Mouse (Mus musculus): ENCODE measurements at regions not wholly inside any gene's neighbourhood (a gene's known extent, or its start where the extent isn't known, plus 50 kb on each side); places are given as distances from the start of the nearest gene placed in this dataset.

DNA sequence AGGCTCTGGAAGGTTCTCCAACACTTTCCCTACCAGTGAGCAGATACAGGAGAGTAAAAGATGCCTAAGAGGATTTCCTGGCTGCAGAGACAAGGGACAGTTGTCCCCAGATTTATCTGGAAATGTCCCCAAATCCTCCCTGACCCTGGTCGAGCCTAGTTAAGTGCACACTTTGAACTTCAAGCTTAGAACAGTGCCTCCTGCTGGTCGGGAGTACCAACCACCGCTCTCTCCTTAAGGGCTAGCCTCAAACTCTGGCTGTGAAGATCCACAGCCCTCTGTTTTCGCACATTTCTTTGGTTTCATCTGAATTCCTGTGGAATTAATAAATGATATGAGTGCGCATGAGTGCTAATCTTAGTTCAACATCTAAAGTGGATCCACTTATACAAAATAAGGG, 146.1 kb upstream of the Sfswap start:
- ATAC-seq, result no peak

GRCm38 (mm10) chr5:129361527-129361926, 139.5 kb upstream of the Sfswap start:
- no peak for ATAC-seq

DNA sequence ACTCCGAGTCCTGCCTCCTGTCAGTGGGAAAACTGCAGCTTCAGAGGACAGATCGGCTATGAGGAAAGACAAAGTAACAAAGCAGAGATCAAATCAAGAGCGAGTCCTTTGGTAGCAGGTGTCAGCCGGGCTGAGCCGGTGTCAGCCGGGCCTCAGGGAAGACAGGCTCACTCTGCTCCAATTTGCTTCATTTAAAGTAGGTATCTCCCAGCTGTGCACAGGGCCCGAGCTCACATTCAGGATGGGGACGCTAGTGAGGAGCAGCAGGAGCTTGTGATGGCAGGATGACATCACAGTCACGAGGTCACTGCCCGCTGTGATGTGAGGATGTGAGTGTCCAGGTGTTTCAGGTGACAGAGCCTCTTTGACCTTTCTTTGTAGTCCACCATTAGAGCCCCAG, 137.8 kb upstream of the Sfswap start:
- no peak for ATAC-seq

DNA sequence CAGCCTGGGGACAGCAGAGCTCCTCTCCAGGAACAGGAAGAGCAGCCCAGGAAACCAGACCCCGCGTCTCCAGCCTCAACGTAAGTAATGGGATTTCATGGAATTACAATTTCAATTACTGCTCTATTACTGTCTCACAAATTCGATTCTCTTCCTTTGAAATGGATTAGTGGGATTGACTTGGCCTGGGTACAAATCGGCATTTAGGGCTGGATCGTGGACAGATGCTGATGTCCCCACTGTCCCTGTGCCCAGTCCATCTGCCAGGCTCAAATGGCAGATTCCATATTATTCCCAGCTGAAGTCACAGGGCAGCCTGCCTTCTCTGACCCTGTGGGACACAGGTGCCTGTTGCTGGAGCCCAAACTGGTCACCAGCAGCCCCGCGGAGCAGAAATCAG, 136.0 kb upstream of the Sfswap start:
- no peak for ATAC-seq

GRCm38 (mm10) chr5:129367266-129367665, 133.8 kb upstream of the Sfswap start:
- ATAC-seq, result no peak

DNA sequence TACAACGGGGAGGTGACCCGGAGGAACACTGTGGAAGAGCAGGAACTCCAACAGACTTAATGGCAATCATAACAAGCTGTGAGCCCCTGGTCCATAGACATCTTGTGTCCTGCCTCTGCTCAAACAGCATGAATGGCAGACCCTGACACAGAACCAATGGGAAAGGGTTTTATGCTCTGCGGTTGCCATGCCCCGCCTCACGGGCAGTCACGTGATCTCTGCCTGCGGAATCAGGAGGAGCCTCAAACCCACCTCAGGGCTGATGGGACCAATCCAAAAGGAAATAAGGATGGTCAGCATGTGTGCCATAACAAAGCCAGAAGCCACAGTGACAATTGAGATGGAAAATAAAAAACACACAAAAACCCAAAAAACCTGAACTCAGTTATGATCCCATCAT, 120.2 kb upstream of the Sfswap start:
- ATAC-seq, result no peak

GRCm38 (mm10) chr5:129384976-129385375, 116.0 kb upstream of the Sfswap start:
- ATAC-seq, result no peak

DNA sequence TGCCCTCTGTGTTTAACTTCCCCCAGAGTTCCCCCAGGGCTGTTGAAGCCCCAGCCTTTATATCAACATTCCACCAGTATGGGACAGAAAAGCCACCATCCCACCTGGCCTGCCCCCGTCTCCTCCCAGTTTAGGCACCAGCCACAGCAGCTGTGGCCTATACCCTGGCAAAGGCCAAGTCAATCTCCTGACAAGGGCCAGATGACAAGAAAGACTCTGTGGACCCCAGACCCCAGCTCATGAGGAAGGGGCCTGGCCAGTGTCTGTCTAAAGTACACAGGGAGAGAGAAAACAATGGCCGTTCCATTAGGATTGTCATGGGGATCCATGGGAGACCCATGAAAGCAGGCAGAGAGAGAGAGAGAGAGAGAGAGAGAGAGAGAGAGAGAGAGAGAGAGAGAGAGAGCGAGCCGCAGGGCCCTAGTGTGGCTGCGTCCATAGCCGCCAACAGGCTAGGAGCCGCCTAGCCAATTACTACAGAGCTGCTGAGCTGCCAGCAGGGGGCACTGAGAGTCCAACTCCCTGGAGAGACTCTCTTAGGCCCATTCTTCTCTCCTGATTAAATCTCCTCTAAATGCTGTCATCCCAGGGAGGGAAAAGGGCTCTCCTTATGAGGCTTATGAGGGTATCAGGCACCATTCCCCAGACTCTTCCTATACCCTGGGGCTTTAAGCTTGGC, 114.9 kb upstream of the Sfswap start:
- ATAC-seq, result peak; percentile 51

GRCm38 (mm10) chr5:129386671-129387070, 114.3 kb upstream of the Sfswap start:
- peak; percentile 51 for ATAC-seq

DNA sequence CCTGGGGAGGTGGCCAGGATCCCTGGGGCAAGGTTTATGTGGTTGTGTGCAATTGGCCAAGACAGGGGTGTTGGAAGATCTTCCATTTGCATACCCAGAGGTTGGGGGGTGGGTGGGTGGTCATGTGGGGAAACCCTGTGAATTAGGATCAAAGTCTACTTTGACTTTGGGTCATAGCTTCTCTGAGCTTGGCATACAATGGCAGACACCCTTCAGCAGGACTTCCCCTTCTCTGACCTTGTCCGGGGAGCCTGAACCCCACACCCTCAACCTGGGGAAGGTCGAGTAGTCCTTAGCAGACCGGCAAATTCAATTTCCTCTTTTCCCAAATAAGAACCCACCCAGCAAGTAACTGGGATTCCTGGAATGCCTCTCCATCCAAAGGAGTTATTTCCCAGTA, 113.7 kb upstream of the Sfswap start:
- no peak for ATAC-seq

DNA sequence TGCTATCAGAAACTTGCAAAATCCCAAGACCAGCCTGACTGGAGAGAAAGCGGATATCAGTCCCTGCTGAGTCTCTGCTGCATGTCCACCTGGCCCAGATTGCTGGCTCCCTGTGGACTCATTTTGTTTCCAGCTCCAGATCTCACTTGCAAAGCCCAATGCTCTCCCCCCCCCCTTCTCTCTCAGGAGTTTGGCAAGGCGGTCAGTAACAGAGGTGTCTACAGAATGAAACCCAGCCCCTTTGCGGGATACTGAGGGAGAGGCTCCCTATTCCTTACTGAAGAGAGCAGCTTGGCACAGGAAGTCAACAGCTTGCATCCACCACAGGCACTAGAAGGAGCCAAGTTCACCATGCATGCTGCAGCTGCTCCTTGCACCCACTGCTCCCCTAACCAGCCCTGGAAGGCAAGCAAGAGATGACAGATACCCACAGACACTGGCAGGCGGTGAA, 110.1 kb upstream of the Sfswap start:
- no peak for ATAC-seq

DNA sequence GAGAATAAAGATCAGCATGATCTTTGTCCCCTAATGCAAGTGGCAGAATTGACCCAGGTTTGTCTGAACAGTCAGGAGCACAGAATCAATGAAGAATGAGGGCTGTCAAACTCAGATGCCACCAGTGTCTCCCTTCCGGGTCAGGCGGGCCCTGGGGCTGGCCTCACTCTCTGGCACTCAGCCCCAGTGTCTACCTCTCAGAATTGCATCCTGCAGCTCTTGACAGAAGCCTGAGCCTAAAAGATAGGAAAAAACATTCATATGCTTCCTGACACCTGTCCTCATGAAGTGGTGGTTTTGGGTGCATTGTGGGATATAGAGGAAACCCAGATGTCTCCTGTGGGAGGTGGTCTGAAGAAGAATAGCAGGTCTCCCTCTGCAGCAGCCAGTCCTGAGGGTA, 107.9 kb upstream of the Sfswap start:
- no peak for ATAC-seq

GRCm38 (mm10) chr5:129393606-129394255, 107.3 kb upstream of the Sfswap start:
- no peak for ATAC-seq

DNA sequence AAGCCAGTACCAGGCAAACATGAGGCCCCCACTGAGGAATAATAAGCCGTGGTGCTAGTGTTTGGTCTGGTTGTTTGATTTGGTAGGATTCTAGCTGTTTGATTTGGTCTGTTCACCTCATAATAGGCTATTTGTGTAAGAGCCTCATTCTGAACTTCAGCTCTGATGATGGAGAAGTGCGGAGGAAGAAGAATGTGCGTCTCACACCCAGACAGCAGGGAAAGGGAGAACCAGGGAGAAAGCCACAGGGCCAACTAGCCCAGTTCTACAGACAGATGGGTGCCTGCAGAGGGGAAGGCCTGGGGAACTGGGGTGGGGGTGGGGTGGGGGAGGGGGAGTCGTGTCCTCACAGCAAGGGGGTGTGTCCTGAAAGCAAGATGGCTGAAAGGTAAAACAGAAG, 106.6 kb upstream of the Sfswap start:
- ATAC-seq, result no peak

DNA sequence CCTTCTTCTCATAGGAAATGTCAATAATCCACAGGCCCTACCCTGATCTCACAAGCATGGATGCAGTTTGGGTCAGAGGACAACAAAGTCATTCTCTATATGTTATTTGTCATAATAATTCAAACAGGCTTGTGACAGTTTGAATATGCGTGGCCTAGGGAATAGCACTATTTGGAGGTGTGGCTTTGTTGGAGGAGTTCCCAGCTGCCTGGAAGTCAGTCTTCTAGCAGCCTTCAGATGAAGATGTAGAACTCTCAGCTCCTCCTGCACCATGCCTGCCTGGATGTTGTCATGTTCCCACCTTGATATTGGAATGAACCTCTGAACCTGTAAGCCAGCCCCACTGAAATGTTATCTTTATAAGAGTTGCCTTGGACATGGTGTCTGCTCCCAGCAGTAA, 103.7 kb upstream of the Sfswap start:
- no peak for ATAC-seq

DNA sequence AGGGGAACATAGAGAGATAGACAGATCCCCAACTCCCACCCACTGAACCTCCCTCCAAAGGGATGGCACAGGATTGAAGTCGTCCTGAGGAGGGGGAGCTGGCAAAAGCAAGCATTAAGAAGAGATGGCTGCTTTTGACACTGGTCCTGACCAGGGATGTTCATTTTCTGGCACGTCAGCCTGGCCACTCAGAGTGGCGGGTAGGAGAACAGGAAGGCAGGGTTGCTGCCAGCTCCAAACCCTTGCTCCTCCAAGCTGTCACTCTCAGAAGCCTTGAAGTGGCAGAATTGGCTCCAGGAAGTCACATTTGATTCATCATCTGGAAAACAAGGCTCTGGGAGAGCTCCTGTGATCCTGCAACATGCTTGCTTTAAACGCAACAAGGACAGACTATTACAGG, 94.8 kb upstream of the Sfswap start:
- no peak for ATAC-seq

GRCm38 (mm10) chr5:129409440-129410004, 91.5 kb upstream of the Sfswap start:
- ATAC-seq, result no peak

DNA sequence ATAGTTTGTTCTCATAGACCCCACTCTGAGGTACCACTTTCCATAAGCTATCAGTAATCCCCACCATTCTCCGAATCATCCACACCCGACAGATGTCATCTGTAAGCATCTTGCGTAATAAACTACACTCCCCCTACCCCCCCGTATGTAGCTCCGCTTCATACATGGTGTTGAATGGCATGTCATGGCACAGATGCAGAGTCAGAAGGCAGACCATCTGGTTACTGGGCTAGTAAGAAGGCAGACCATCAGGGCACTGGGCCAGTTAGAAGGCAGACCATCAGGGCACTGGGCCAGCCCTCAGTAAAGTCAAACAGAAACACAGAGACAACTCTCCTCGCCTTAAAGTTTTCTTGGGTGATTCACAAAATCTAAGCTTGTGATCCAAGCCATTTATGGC, 88.9 kb upstream of the Sfswap start:
- no peak for ATAC-seq

- no peak for ATAC-seq
These were observed 85.9 kb upstream of the Sfswap start for GRCm38 (mm10) chr5:129414960-129415706.

GRCm38 (mm10) chr5:129416425-129416824, 84.6 kb upstream of the Sfswap start:
- ATAC-seq, result no peak

GRCm38 (mm10) chr5:129417516-129417915, 83.5 kb upstream of the Sfswap start:
- ATAC-seq, result no peak

DNA sequence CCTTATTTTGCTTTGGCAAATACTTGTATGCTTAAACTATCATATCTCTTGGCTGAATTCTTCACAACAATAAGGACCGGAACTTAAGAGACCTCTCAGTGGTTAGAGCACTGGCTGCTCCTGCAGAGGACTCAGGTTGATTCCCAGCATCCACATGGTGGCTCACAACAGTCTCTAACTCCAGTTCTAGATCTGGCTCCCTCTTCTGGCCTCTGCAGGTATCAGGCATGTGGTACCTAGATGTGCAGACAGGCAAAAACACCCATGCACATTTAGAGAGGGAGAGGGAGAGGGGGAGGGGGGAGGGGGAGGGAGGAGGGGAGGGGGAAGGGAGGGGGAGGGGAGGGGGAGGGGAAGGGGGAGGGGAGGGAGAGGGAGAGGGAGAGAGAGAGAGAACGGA, 80.0 kb upstream of the Sfswap start:
- no peak for ATAC-seq

GRCm38 (mm10) chr5:129429897-129430296, 71.1 kb upstream of the Sfswap start:
- ATAC-seq, result no peak

GRCm38 (mm10) chr5:129430330-129430729, 70.7 kb upstream of the Sfswap start:
- no peak for ATAC-seq
